Comparison of ENCODE assay signal across 20 mouse cellular contexts in genomic region chr16:8205014-8205413, GRCm38 (mm10).
"Had no signal": no experiment of that assay in that cellular context is flagged by ENCODE, and none has a peak within 500 bp of the region (broad histone marks: within the 10 kb centered on the region; RNA-seq: fewer than 3 reads in every experiment).

No protein-coding gene starts in this region.

- H3K4me1 ChIP-seq: midbrain, embryonic 12.5 days; stomach, embryonic 15.5 days had no signal

- H3K27ac ChIP-seq: kidney, postnatal 0 days; layer of hippocampus, adult 2 months; limb, embryonic 15.5 days; liver, embryonic 14.5 days; macrophage; midbrain, embryonic 12.5 days; neural tube, embryonic 13.5 days; stomach, embryonic 15.5 days had no signal

- H3K4me2 ChIP-seq: limb, embryonic 15.5 days; liver, embryonic 11.5 days; lung, embryonic 14.5 days; midbrain, embryonic 12.5 days; neural tube, embryonic 13.5 days; stomach, embryonic 15.5 days had no signal

- ATAC-seq: liver, postnatal 0 days; lung, postnatal 0 days; midbrain, embryonic 16.5 days had no signal

- DNase-seq: kidney, postnatal 25 days; layer of hippocampus, adult 9-11 months; liver, postnatal 0 days; lung, embryonic 14.5 days; retina, postnatal 1 day; right cerebral cortex, postnatal 25 days; spleen, adult 18-20 months; thymus, postnatal 25 days had no signal

- H3K9ac ChIP-seq: limb, embryonic 15.5 days; liver, embryonic 14.5 days; liver, postnatal 0 days; lung, embryonic 14.5 days; midbrain, embryonic 12.5 days; neural tube, embryonic 13.5 days; stomach, embryonic 15.5 days had no signal

- H3K27me3 ChIP-seq: limb, embryonic 15.5 days; midbrain, embryonic 12.5 days; neural tube, embryonic 13.5 days; stomach, embryonic 15.5 days had no signal

- H3K9me3 ChIP-seq: limb, embryonic 15.5 days; midbrain, embryonic 12.5 days; neural tube, embryonic 13.5 days; stomach, embryonic 15.5 days had no signal

- H3K4me3 ChIP-seq: layer of hippocampus, adult 2 months; limb, embryonic 15.5 days; midbrain, embryonic 12.5 days; myocyte; neural tube, embryonic 13.5 days; stomach, embryonic 15.5 days had no signal

- H3K36me3 ChIP-seq: limb, embryonic 15.5 days; midbrain, embryonic 12.5 days; neural tube, embryonic 13.5 days; stomach, embryonic 15.5 days had no signal
